Mouse (Mus musculus) liver, embryonic 14.5 days (tissue): Measurements from ENCODE around the gene Krt88. TPM values are rescaled to one million over a fixed set of nuclear protein-coding genes. Genes with fewer than 3 reads are reported as not detected.

Experiments
- ATAC-seq: fragments of 200-750 bp; cut with Nextera tagmentation; 2 replicates; pipeline ENCODE4 v1.8.0; 2017; ENCODE audit warnings: moderate number of reproducible peaks, mild to moderate bottlenecking, moderate library complexity; ENCODE audit not compliant: insufficient read depth
- DNase-seq, 3 experiments: peaks; one replicate each; pipeline ENCODE4 v3.0.0-alpha.2; 2012 to 2013; ENCODE audit warnings: low read depth in 3 of 3, low spot score in 3 of 3
- H3K27ac ChIP-seq: fragments of 300-500 bp; sonication (generic); 2 replicates; pipeline ENCODE4 v1.5.1; 2014; ENCODE audit warnings: moderate library complexity, mild to moderate bottlenecking, control low read depth, inconsistent platforms
- H3K27me3 ChIP-seq: fragments of 300-500 bp; sonication (generic); 2 replicates; pipeline ENCODE4 v1.6.1; 2014; ENCODE audit warnings: mild to moderate bottlenecking, low read length, moderate library complexity; ENCODE audit not compliant: control insufficient read depth, insufficient read depth
- H3K36me3 ChIP-seq: fragments of 300-500 bp; sonication (generic); replicated peaks from 2 replicates; pipeline ENCODE4 v1.6.1; 2014; ENCODE audit warnings: low read depth; ENCODE audit not compliant: control insufficient read depth, insufficient read depth
- H3K4me1 ChIP-seq, 2 experiments: fragments of 200-500 bp in 1 of 2; fragments of 300-500 bp in 1 of 2; sonication (generic) in 1 of 2; replicated peaks; 2 replicates each; pipeline ENCODE4 v1.6.1; 2012 to 2014; ENCODE audit warnings: antibody characterized with exemption in 1 of 2, inconsistent platforms in 1 of 2, low read length in 1 of 2; ENCODE audit not compliant: control insufficient read depth in 2 of 2, insufficient read depth in 2 of 2
- H3K4me2 ChIP-seq: fragments of 300-500 bp; sonication (generic); 2 replicates; pipeline ENCODE4 v1.6.1; 2014; ENCODE audit warnings: low read depth, mild to moderate bottlenecking, control low read depth, moderate library complexity
- H3K4me3 ChIP-seq, 2 experiments: fragments of 200-500 bp in 1 of 2; fragments of 300-500 bp in 1 of 2; sonication (generic) in 1 of 2; 2 replicates each; pipeline ENCODE4 v1.5.1; 2012 to 2014; ENCODE audit warnings: low read depth in 2 of 2, low read length in 2 of 2, mild to moderate bottlenecking in 2 of 2, control low read depth in 1 of 2, inconsistent platforms in 1 of 2, moderate library complexity in 1 of 2; ENCODE audit not compliant: insufficient read depth in 1 of 2
- H3K9ac ChIP-seq: fragments of 300-500 bp; sonication (generic); replicated peaks from 2 replicates; pipeline ENCODE4 v1.6.1; 2014; ENCODE audit warnings: mild to moderate bottlenecking, control low read depth, moderate library complexity
- H3K9me3 ChIP-seq: fragments of 300-500 bp; sonication (generic); 2 replicates; pipeline ENCODE4 v1.6.1; 2016; ENCODE audit warnings: low read length, mixed read lengths; ENCODE audit not compliant: control insufficient read depth
- CTCF ChIP-seq: IDR thresholded peaks from 2 replicates; pipeline ENCODE4 v1.5.1; 2016; ENCODE audit warnings: antibody characterized with exemption, low read depth, control low read depth
- EP300 ChIP-seq: IDR thresholded peaks from 2 replicates; pipeline ENCODE4 v1.6.1; 2016; ENCODE audit warnings: antibody characterized with exemption, low read depth
- WGBS: fragments of 180-500 bp; shearing (Covaris S2); extraction: QIAGEN DNeasy Blood & Tissue Kit; methylation state at CpG from one replicate; pipeline ENCODE4 v1.1.7; 2014; ENCODE audit not compliant: insufficient replicate concordance; 5-methylcytosine and 5-hydroxymethylcytosine counted together
- polyA plus RNA-seq, 2 experiments: library from polyadenylated mRNA; depleted of rRNA in 1 of 2; stranded (reverse) in 1 of 2; unstranded in 1 of 2; fragments of >200 nt; fragmentation: Nextera tagmentation in 1 of 2; extraction: Ambion mirVana in 1 of 2; gene quantifications; 2 replicates each; pipeline versions ENCODE4 v1.2.1 to v1.2.3; 2012 to 2014

Gene Krt88
- polyA plus RNA-seq, 2 experiments = not detected

- Histone ChIP-seq H3K27me3 (no peaks in the 10 kb centered on the region), H3K4me1 (no peaks in the 10 kb centered on the region), H3K4me3 (no peak overlapping the region), H3K4me2 (no peak overlapping the region), H3K9ac (no peak overlapping the region), H3K36me3 (no peaks in the 10 kb centered on the region), H3K9me3 (no peaks in the 10 kb centered on the region), H3K27ac (no peak overlapping the region)
- WGBS = 42% methylated on average over 4 of the region's 4 CpGs
- ATAC-seq (no peak), DNase-seq (no peak)
- no peak for TF ChIP-seq EP300
- TF ChIP-seq CTCF = no peak
Observed at GRCm38 (mm10) chr15:101469093-101469492, 21.5 kb downstream of the Krt88 start.

GRCm38 (mm10) chr15:101472952-101473528 is 25.5 kb downstream of the Krt88 start, which contains the start of gene Krt86:
TSS of gene Krt86 (plus strand) at chr15:101473478.
- H3K36me3 ChIP-seq = no peaks in the 10 kb centered on the region
- WGBS = 22% methylated on average over 10 of the region's 10 CpGs
- peak in 1 of 3 experiments; percentile 14 for DNase-seq
- H3K4me3 ChIP-seq = no peak within 1 kb of the TSS
- no peak within 1 kb of the TSS for H3K9ac ChIP-seq
- TF ChIP-seq EP300 = no peak
- TF ChIP-seq CTCF = no peak
- no peak for ATAC-seq
- no peaks in the 10 kb centered on the region for H3K4me1 ChIP-seq
- no peak within 1 kb of the TSS for H3K4me2 ChIP-seq
- H3K27me3 ChIP-seq = no peaks in the 10 kb centered on the region
- no peak within 1 kb of the TSS for H3K27ac ChIP-seq
- H3K9me3 ChIP-seq = no peaks in the 10 kb centered on the region

GRCm38 (mm10) chr15:101479007-101479665 is 31.6 kb downstream of the Krt88 start:
- ATAC-seq (no peak), DNase-seq (no peak)
- Histone ChIP-seq H3K9ac (no peak overlapping the region), H3K4me1 (no peaks in the 10 kb centered on the region), H3K27me3 (no peaks in the 10 kb centered on the region), H3K4me2 (no peak overlapping the region), H3K27ac (no peak overlapping the region), H3K4me3 (no peak overlapping the region), H3K36me3 (no peaks in the 10 kb centered on the region), H3K9me3 (no peaks in the 10 kb centered on the region)
- WGBS = 6% methylated on average over 31 of the region's 31 CpGs
- TF ChIP-seq EP300 (no peak), CTCF (peak; percentile 49; the same call in 1 of the 2 replicates)

GRCm38 (mm10) chr15:101479666-101480060 is 32.1 kb downstream of the Krt88 start:
- no peak for DNase-seq
- ATAC-seq = no peak
- 31% methylated on average over 11 of the region's 11 CpGs for WGBS
- H3K4me1 ChIP-seq = no peaks in the 10 kb centered on the region
- TF ChIP-seq EP300 (no peak), CTCF (no peak)
- H3K4me3 ChIP-seq = no peak overlapping the region
- no peaks in the 10 kb centered on the region for H3K27me3 ChIP-seq
- no peak overlapping the region for H3K4me2 ChIP-seq
- H3K36me3 ChIP-seq = no peaks in the 10 kb centered on the region
- H3K9me3 ChIP-seq = no peaks in the 10 kb centered on the region
- H3K9ac ChIP-seq = no peak overlapping the region
- H3K27ac ChIP-seq = no peak overlapping the region

GRCm38 (mm10) chr15:101482056-101482455 is 34.5 kb downstream of the Krt88 start:
- DNase-seq (no peak), ATAC-seq (no peak)
- H3K27ac ChIP-seq = no peak overlapping the region
- H3K9ac ChIP-seq = no peak overlapping the region
- no peaks in the 10 kb centered on the region for H3K4me1 ChIP-seq
- TF ChIP-seq CTCF (no peak), EP300 (no peak)
- WGBS = 27% methylated on average over 4 of the region's 4 CpGs
- no peaks in the 10 kb centered on the region for H3K27me3 ChIP-seq
- H3K36me3 ChIP-seq = no peaks in the 10 kb centered on the region
- no peaks in the 10 kb centered on the region for H3K9me3 ChIP-seq
- no peak overlapping the region for H3K4me3 ChIP-seq
- H3K4me2 ChIP-seq = no peak overlapping the region
